Mouse (Mus musculus) CH12.LX (cell line): ENCODE measurements around the gene Krtap22-2.
"Not testable (repeated sequence)": the region's sequence is repeated elsewhere in the genome, so short reads cannot be mapped to it uniquely, and the experiment has no call there.

Source experiments
- BHLHE40 ChIP-seq: IDR thresholded peaks from 2 replicates; pipeline ENCODE4 v1.6.1; 2011; ENCODE audit warnings: mild to moderate bottlenecking, low read depth, low read length, improper control_type of control experiment
- CHD2 ChIP-seq: IDR thresholded peaks from 2 replicates; pipeline ENCODE4 v1.6.1; 2011; ENCODE audit warnings: low read length, improper control_type of control experiment
- CTCF ChIP-seq, 2 experiments: IDR thresholded peaks in 1 of 2; conservative IDR thresholded peaks in 1 of 2; 2 replicates each; pipeline ENCODE4 v1.5.1; 2011 to 2012; ENCODE audit warnings: low read depth in 2 of 2, low read length in 2 of 2, improper control_type of control experiment in 1 of 2, inconsistent platforms in 1 of 2, mild to moderate bottlenecking in 1 of 2, moderate library complexity in 1 of 2
- E2F4 ChIP-seq: IDR thresholded peaks from 2 replicates; pipeline ENCODE4 v1.6.1; 2011; ENCODE audit warnings: low read depth, low read length, improper control_type of control experiment; ENCODE audit not compliant: insufficient replicate concordance
- ELF1 ChIP-seq: IDR thresholded peaks from 2 replicates; pipeline ENCODE4 v1.6.1; 2014; ENCODE audit warnings: low read depth, mild to moderate bottlenecking, inconsistent platforms, low read length, improper control_type of control experiment
- ZMIZ1 ChIP-seq: IDR thresholded peaks from 2 replicates; pipeline ENCODE4 v1.6.1; 2012; ENCODE audit warnings: low read depth, mild to moderate bottlenecking, inconsistent platforms, low read length, improper control_type of control experiment

- TF ChIP-seq CTCF (conservative IDR thresholded peaks at IDR 0.05 in 1 of 2, IDR thresholded peaks at IDR 0.05 in 1 of 2; ENCODE audit: low read depth in 2 of 2, low read length in 2 of 2); E2F4; CHD2; ELF1; BHLHE40; ZMIZ1: not testable (repeated sequence)
These were observed 20.8 kb upstream of the Krtap22-2 start, which contains the start of gene Krtap6-1 for GRCm38 (mm10) chr16:89031399-89031798.
